ENCODE assay signal across 9 mouse cellular contexts in the genomic region with DNA sequence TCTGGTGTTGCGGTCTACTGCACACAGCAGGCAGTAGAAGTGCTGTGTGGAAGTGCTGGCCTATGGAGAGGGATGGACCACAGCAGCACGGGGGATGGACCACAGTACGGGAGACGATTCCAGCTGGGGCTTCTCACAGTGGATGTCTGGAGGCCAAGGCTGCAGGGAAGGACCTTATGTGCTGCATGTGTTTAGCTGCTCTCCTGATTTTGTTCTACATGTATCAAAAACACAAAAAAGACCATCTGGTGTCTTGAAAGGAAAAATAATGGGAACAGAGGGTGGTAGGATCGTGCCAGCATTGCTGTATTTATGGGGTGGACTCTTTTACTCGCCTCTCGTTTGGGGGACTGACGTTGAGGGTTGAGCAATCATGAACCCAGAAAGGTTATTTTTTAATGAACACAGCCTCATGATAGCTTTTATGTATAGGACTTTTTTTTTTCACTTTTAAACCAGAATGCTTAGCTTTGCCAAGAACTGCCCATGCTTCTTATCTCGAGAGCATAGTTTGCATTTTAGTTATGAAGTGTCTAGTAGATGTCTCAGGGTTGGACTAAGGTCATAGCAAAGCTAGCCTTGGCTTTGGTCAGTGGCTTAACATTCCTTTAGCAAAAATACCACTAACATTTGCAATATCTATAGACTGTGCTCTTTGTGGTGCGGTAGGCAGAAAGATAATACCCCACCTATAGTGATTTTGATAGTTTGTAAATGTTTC.
A peak's percentile ranks its signal among the peaks of the same experiment; 100 is the strongest.
DNase-seq lines count a peak whose midpoint lies in the region; ATAC-seq and TF ChIP-seq lines count a peak whose summit lies in the region.
"Had no signal": no experiment of that assay in that cellular context is flagged by ENCODE, and none has a peak within 500 bp of the region (broad histone marks: within the 10 kb centered on the region; RNA-seq: fewer than 3 reads in every experiment).

No protein-coding gene starts in this region.

- TF ChIP-seq POLR2A in brain, embryonic 14.5 days (IDR thresholded peaks at IDR 0.05; ENCODE audit: borderline replicate concordance, extremely low read depth, insufficient read depth, insufficient read length, poor library complexity, severe bottlenecking): no peak

- no peaks in the 10 kb centered on the region for H3K9me3 ChIP-seq in hindbrain, embryonic 15.5 days
- no peaks in the 10 kb centered on the region for H3K9me3 ChIP-seq in hindbrain, embryonic 12.5 days (replicated peaks)
- no peaks in the 10 kb centered on the region for H3K9me3 ChIP-seq in forebrain, embryonic 16.5 days (ENCODE audit: control insufficient read depth, low read length)

- no peak for TF ChIP-seq CTCF in brain, embryonic 14.5 days (IDR thresholded peaks at IDR 0.05; ENCODE audit: borderline replicate concordance, extremely low read depth, insufficient read depth, insufficient read length)

- 0 out of 2 replicates have a peak, but pooled peaks cover 5% of the 10 kb centered on the region for H3K4me1 ChIP-seq in hindbrain, embryonic 15.5 days (replicated peaks)
- 0 out of 2 replicates have a peak, but pooled peaks cover 4% of the 10 kb centered on the region for H3K4me1 ChIP-seq in hindbrain, embryonic 12.5 days
- H3K4me1 ChIP-seq in forebrain, embryonic 16.5 days (replicated peaks; ENCODE audit: control insufficient read depth, insufficient read depth, low read length): peaks cover 8% of the 10 kb centered on the region

- WGBS in hindbrain, embryonic 15.5 days: 59% methylated on average over 10 of the region's 10 CpGs
- WGBS in hindbrain, embryonic 12.5 days: 72% methylated on average over 10 of the region's 10 CpGs
- 51% methylated on average over 10 of the region's 10 CpGs for WGBS in forebrain, embryonic 16.5 days

- no peak overlapping the region for H3K4me2 ChIP-seq in hindbrain, embryonic 15.5 days
- no peak overlapping the region for H3K4me2 ChIP-seq in hindbrain, embryonic 12.5 days (replicated peaks)
- H3K4me2 ChIP-seq in forebrain, embryonic 16.5 days (ENCODE audit: low read length): no peak overlapping the region

- peak; percentile 70 for DNase-seq in brain, embryonic 14.5 days (ENCODE audit: low read depth)
- peak; percentile 32 for DNase-seq in layer of hippocampus, adult 9-11 months
- no peak for DNase-seq in neural tube, embryonic 10.5 days (ENCODE audit: extremely low spot score, low spot score)
- DNase-seq in left cerebral cortex, adult 8-10 months (ENCODE audit: low spot score in 2 of 2): no peak
- no peak for DNase-seq in thymus, postnatal 0 days (ENCODE audit: low spot score)

- no peak overlapping the region for H3K4me3 ChIP-seq in hindbrain, embryonic 15.5 days
- H3K4me3 ChIP-seq in hindbrain, embryonic 12.5 days: no peak overlapping the region
- H3K4me3 ChIP-seq in forebrain, embryonic 16.5 days (replicated peaks; ENCODE audit: low read length): no peak overlapping the region

- peak; percentile 73; the same call in 1 of the 2 replicates for ATAC-seq in hindbrain, embryonic 15.5 days (ENCODE audit: low FRiP score, low read depth)
- ATAC-seq in hindbrain, embryonic 12.5 days (ENCODE audit: low FRiP score): no peak
- peak; percentile 91 for ATAC-seq in forebrain, embryonic 16.5 days
- ATAC-seq: midbrain, embryonic 16.5 days had no signal

- 0 out of 2 replicates have a peak overlapping the region, but pooled peaks have one; percentile 7 for H3K27ac ChIP-seq in hindbrain, embryonic 15.5 days (replicated peaks)
- H3K27ac ChIP-seq in hindbrain, embryonic 12.5 days: no peak overlapping the region
- peak overlapping the region; percentile 58 for H3K27ac ChIP-seq in forebrain, embryonic 16.5 days (ENCODE audit: low read length)

- H3K36me3 ChIP-seq in hindbrain, embryonic 15.5 days: no peaks in the 10 kb centered on the region
- no peaks in the 10 kb centered on the region for H3K36me3 ChIP-seq in hindbrain, embryonic 12.5 days
- no peaks in the 10 kb centered on the region for H3K36me3 ChIP-seq in forebrain, embryonic 16.5 days (ENCODE audit: control insufficient read depth, insufficient read depth)

- no peak overlapping the region for H3K9ac ChIP-seq in hindbrain, embryonic 15.5 days
- no peak overlapping the region for H3K9ac ChIP-seq in hindbrain, embryonic 12.5 days
- H3K9ac ChIP-seq in forebrain, embryonic 16.5 days (replicated peaks; ENCODE audit: low read depth, low read length): no peak overlapping the region

- no peaks in the 10 kb centered on the region for H3K27me3 ChIP-seq in hindbrain, embryonic 15.5 days
- no peaks in the 10 kb centered on the region for H3K27me3 ChIP-seq in hindbrain, embryonic 12.5 days
- H3K27me3 ChIP-seq in forebrain, embryonic 16.5 days (replicated peaks; ENCODE audit: control insufficient read depth, insufficient read depth, low read length): no peaks in the 10 kb centered on the region

Comparison
In these comparisons a context has a peak if more than half of its experiments do, and no peak if none do; other contexts are left out.
1. DNase-seq: peak in brain, embryonic 14.5 days (single experiment) and layer of hippocampus, adult 9-11 months (single experiment); none in neural tube, embryonic 10.5 days (single experiment), left cerebral cortex, adult 8-10 months (0 of 2) and thymus, postnatal 0 days (single experiment).